Mouse (Mus musculus) hindbrain, embryonic 11.5 days (tissue): ENCODE measurements at regions not wholly inside any gene's neighbourhood (a gene's known extent, or its start where the extent isn't known, plus 50 kb on each side); places are given as distances from the start of the nearest gene placed in this dataset.

Experiments
- ATAC-seq: fragments of 200-750 bp; cut with Nextera tagmentation; 2 replicates; pipeline ENCODE4 v1.8.0; 2017; ENCODE audit warnings: mild to moderate bottlenecking, moderate TSS enrichment, moderate library complexity; ENCODE audit not compliant: low FRiP score
- DNase-seq: peaks from one replicate; pipeline ENCODE4 v3.0.0-alpha.2; 2015; ENCODE audit warnings: low spot score
- H3K27ac ChIP-seq: fragments of 300-500 bp; sonication (generic); 2 replicates; pipeline ENCODE4 v1.5.1; 2014; ENCODE audit warnings: mild to moderate bottlenecking, low read depth, low read length
- H3K27me3 ChIP-seq: fragments of 300-500 bp; sonication (generic); 2 replicates; pipeline ENCODE4 v1.6.1; 2014; ENCODE audit warnings: mild to moderate bottlenecking, low read length, moderate library complexity, mixed read lengths; ENCODE audit not compliant: control insufficient read depth, insufficient read depth
- H3K36me3 ChIP-seq: fragments of 300-500 bp; sonication (generic); 2 replicates; pipeline ENCODE4 v1.6.1; 2014; ENCODE audit warnings: mild to moderate bottlenecking, low read length, moderate library complexity, mixed read lengths; ENCODE audit not compliant: control insufficient read depth, insufficient read depth
- H3K4me1 ChIP-seq: fragments of 300-500 bp; sonication (generic); replicated peaks from 2 replicates; pipeline ENCODE4 v1.6.1; 2014; ENCODE audit warnings: low read length, mixed read lengths; ENCODE audit not compliant: control insufficient read depth, insufficient read depth
- H3K4me2 ChIP-seq: fragments of 300-500 bp; sonication (generic); replicated peaks from 2 replicates; pipeline ENCODE4 v1.6.1; 2014; ENCODE audit warnings: mild to moderate bottlenecking, low read depth, low read length
- H3K4me3 ChIP-seq: fragments of 300-500 bp; sonication (generic); 2 replicates; pipeline ENCODE4 v1.5.1; 2014; ENCODE audit warnings: low read depth, low read length
- H3K9ac ChIP-seq: fragments of 300-500 bp; sonication (generic); 2 replicates; pipeline ENCODE4 v1.6.1; 2014; ENCODE audit warnings: low read depth, low read length
- H3K9me3 ChIP-seq: fragments of 300-500 bp; sonication (generic); 2 replicates; pipeline ENCODE4 v1.6.1; 2016; ENCODE audit warnings: low read length; ENCODE audit not compliant: control insufficient read depth
- WGBS: fragments of 180-500 bp; shearing (Covaris S2); extraction: QIAGEN DNeasy Blood & Tissue Kit; methylation state at CpG from one replicate; pipeline ENCODE4 v1.1.7; 2014; 5-methylcytosine and 5-hydroxymethylcytosine counted together

- H3K9me3 ChIP-seq = no peaks in the 10 kb centered on the region
- H3K4me3 ChIP-seq = no peak overlapping the region
- no peak overlapping the region for H3K4me2 ChIP-seq
- H3K27me3 ChIP-seq = no peaks in the 10 kb centered on the region
- 63% methylated on average over 1 of the region's 1 CpGs for WGBS
- ATAC-seq = peak; percentile 96
- H3K9ac ChIP-seq = no peak overlapping the region
- H3K36me3 ChIP-seq = no peaks in the 10 kb centered on the region
- no peaks in the 10 kb centered on the region for H3K4me1 ChIP-seq
- peak; percentile 56 for DNase-seq
- no peak overlapping the region for H3K27ac ChIP-seq
Measured at GRCm38 (mm10) chr13:85773848-85774247, 272.9 kb downstream of the Cox7c start.

DNA sequence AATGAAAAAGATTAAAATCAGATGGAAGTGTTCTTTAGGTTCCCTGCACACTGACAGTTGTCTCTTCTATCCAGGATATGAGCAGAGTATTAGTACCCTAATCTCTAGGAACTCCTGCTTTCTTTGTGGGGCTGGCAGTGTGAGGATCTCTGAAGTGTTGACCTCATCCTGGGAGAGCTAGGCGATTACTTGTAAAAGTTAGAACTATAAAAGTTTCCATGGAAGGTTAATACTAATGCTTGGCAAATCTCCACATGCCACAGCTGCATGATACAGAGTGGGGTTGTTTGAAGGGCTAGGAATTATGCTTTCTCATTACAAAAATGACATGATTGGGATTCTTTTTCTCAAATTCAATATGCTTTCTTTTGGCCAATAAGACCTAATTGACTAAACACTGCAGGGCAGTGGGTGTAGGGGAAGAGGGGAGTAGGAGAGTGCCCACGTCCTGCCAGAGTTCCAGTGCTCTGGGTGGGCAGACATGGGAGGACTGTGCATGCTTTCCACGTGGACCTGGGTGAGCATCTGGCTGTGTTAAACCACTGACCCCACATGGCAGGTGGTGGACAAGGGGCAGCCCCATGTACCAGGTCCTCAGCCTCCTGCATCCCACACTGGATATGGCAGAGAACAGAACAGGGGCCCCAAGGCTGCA lies 275.6 kb downstream of the Cox7c start:
- Histone ChIP-seq H3K4me2 (no peak overlapping the region), H3K27ac (no peak overlapping the region), H3K4me1 (no peaks in the 10 kb centered on the region), H3K9ac (no peak overlapping the region), H3K27me3 (no peaks in the 10 kb centered on the region), H3K9me3 (no peaks in the 10 kb centered on the region), H3K36me3 (no peaks in the 10 kb centered on the region), H3K4me3 (no peak overlapping the region)
- WGBS = 65% methylated on average over 3 of the region's 3 CpGs
- DNase-seq (no peak), ATAC-seq (no peak)

DNA sequence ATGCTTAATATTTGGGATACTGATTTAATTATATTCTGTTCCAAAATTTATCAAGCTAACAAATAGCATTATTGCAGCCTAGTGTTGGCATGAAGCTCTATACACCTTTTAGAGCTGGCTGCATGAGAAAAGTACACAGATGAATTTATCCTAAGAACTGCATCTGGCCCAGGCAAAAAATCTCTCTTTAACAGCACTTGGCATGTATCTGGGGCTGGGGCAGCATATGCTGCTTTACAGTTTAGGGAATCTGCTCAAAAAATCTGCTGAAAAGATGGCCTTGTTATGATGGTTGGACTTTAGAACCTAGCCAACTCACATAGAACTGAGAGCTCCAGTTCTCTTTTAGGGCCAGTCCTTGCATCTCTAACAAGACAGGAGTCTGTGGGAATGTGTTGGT lies 276.2 kb downstream of the Cox7c start:
- ATAC-seq (no peak), DNase-seq (no peak)
- Histone ChIP-seq H3K9me3 (no peaks in the 10 kb centered on the region), H3K4me3 (no peak overlapping the region), H3K36me3 (no peaks in the 10 kb centered on the region), H3K27me3 (no peaks in the 10 kb centered on the region), H3K4me1 (no peaks in the 10 kb centered on the region), H3K4me2 (no peak overlapping the region), H3K9ac (no peak overlapping the region), H3K27ac (no peak overlapping the region)

GRCm38 (mm10) chr13:85768520-85768919 lies 278.2 kb downstream of the Cox7c start:
- Histone ChIP-seq H3K4me2 (no peak overlapping the region), H3K4me1 (no peaks in the 10 kb centered on the region), H3K27ac (no peak overlapping the region), H3K9ac (no peak overlapping the region), H3K9me3 (no peaks in the 10 kb centered on the region), H3K4me3 (no peak overlapping the region), H3K27me3 (no peaks in the 10 kb centered on the region), H3K36me3 (no peaks in the 10 kb centered on the region)
- WGBS = 94% methylated on average over 1 of the region's 1 CpGs
- no peak for DNase-seq
- ATAC-seq = no peak

DNA sequence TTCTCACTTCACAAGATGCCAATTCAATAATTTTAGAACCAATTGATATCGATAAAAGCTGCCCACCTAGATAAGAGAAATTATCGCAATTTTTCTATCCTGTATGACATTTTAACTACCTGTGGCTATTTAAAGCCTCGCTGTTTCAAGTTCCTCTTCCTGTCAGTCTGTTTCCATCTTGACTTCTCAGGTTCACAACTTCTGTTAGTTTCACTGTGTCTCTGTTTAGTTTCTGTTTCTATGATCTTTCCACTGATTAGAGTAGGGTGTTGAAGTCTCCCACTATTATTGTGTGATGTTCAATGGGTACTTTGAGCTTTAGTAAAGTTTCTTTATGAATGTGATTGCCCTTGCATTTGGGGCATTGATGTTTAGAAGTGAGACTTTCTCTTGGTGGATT lies 322.1 kb downstream of the Cox7c start:
- no peaks in the 10 kb centered on the region for H3K27me3 ChIP-seq
- H3K9me3 ChIP-seq = no peaks in the 10 kb centered on the region
- no peak for ATAC-seq
- DNase-seq = no peak
- 90% methylated on average over 3 of the region's 3 CpGs for WGBS
- H3K36me3 ChIP-seq = no peaks in the 10 kb centered on the region
- H3K27ac ChIP-seq = no peak overlapping the region
- H3K9ac ChIP-seq = no peak overlapping the region
- no peak overlapping the region for H3K4me3 ChIP-seq
- no peak overlapping the region for H3K4me2 ChIP-seq
- no peaks in the 10 kb centered on the region for H3K4me1 ChIP-seq

GRCm38 (mm10) chr13:85724105-85724504 lies 322.6 kb downstream of the Cox7c start:
- 91% methylated on average over 5 of the region's 5 CpGs for WGBS
- ATAC-seq = no peak
- no peak overlapping the region for H3K4me3 ChIP-seq
- no peak overlapping the region for H3K9ac ChIP-seq
- H3K9me3 ChIP-seq = no peaks in the 10 kb centered on the region
- H3K27ac ChIP-seq = no peak overlapping the region
- H3K36me3 ChIP-seq = no peaks in the 10 kb centered on the region
- no peaks in the 10 kb centered on the region for H3K4me1 ChIP-seq
- no peaks in the 10 kb centered on the region for H3K27me3 ChIP-seq
- DNase-seq = no peak
- no peak overlapping the region for H3K4me2 ChIP-seq

DNA sequence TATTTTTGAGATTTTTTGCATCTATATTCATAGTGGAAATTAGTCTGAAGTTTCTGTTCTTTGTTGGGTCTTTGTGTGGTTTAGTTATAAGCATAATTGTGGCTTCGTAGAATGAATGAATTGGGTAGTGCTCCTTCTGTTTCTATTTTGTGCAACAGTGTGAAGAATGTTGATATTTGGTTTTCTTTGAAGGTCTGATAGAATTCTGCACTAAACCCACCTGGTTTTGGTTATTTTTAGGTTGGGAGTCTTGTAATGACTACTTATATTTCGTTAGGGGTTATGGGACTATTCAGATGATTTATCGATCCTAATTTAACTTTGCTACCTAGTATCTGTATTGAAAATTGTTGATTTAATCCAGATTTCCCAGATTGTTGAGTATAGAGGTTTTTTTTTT lies 326.4 kb downstream of the Cox7c start:
- no peak for ATAC-seq
- WGBS = 91% methylated on average over 3 of the region's 3 CpGs
- no peaks in the 10 kb centered on the region for H3K4me1 ChIP-seq

DNA sequence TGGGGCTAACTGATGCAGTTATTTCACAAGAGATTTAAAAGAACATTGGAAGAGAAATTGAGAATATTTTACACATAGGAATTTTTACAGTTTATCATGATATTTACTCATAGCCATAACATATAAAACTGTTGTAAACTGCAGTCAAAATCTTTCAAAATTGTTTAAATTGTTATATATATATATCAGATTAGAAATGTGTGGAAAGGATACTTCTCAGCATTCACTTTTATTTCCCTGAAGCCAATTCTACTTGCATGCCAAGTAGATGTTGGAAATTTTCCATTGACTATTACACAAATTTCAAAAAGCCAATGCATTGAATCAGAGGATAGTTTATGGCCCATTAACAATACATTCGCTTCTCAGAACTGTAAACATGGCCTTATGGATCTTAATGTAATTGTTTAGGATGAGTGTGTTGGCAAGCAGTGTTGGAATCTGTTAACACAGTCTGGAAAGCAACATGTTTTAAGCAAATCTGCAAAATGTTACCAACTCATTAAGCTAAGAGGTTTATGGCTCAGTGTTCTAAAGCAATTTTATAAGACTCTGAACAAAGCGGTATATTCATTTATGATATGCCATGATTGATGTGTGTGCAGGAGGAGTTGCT lies 330.7 kb downstream of the Cox7c start:
- H3K27ac ChIP-seq = no peak overlapping the region
- 92% methylated on average over 2 of the region's 2 CpGs for WGBS
- DNase-seq = no peak
- H3K36me3 ChIP-seq = no peaks in the 10 kb centered on the region
- no peaks in the 10 kb centered on the region for H3K9me3 ChIP-seq
- no peaks in the 10 kb centered on the region for H3K4me1 ChIP-seq
- no peak overlapping the region for H3K9ac ChIP-seq
- no peak overlapping the region for H3K4me2 ChIP-seq
- H3K27me3 ChIP-seq = no peaks in the 10 kb centered on the region
- H3K4me3 ChIP-seq = no peak overlapping the region
- ATAC-seq = no peak

More for the DNA sequence above, 326.4 kb downstream of the Cox7c start:
- Histone ChIP-seq H3K27ac (no peak overlapping the region), H3K27me3 (no peaks in the 10 kb centered on the region), H3K4me3 (no peak overlapping the region), H3K9me3 (no peaks in the 10 kb centered on the region), H3K9ac (no peak overlapping the region), H3K36me3 (no peaks in the 10 kb centered on the region), H3K4me2 (no peak overlapping the region)
- DNase-seq = no peak

- no peaks in the 10 kb centered on the region for H3K36me3 ChIP-seq
- no peak for ATAC-seq
- H3K4me3 ChIP-seq = no peak overlapping the region
- H3K4me2 ChIP-seq = no peak overlapping the region
- H3K9me3 ChIP-seq = no peaks in the 10 kb centered on the region
- 69% methylated on average over 1 of the region's 1 CpGs for WGBS
- H3K9ac ChIP-seq = no peak overlapping the region
- no peaks in the 10 kb centered on the region for H3K27me3 ChIP-seq
- no peaks in the 10 kb centered on the region for H3K4me1 ChIP-seq
- no peak for DNase-seq
- no peak overlapping the region for H3K27ac ChIP-seq
Measured at GRCm38 (mm10) chr13:85692374-85692773, 354.3 kb downstream of the Cox7c start.
